Mouse (Mus musculus) gastrocnemius, adult 18-20 months (tissue): ENCODE data around the gene Dmap1. TPM values are rescaled to one million over a fixed set of nuclear protein-coding genes. Genes with fewer than 3 reads are reported as not detected.

Source experiments
- DNase-seq: peaks from one replicate; pipeline ENCODE4 v3.0.0; 2021; ENCODE audit warnings: low spot score
- long read RNA-seq, 2 experiments: library from polyadenylated mRNA; stranded (forward); transcript quantifications; one replicate each; pipeline ENCODE4 v2.0.0; 2021
- total RNA-seq, 2 experiments: library from RNA; stranded (reverse); gene quantifications; 2 replicates each; pipeline ENCODE4 v1.2.3; 2021

Dmap1 gene
- 10 to 100 TPM; 14.9 to 15.7 TPM for total RNA-seq
- long read RNA-seq, experiment 1, transcript Dmap1-201 (11 exons, 1,566 nt), result major isoform, 10 of 24 reads
- long read RNA-seq, experiment 1, partial matches to known transcripts, result 6 of 24 reads
- long read RNA-seq, experiment 1, other reads (novel, unspliced or antisense), result 7 of 24 reads
- long read RNA-seq, experiment 2, transcript Dmap1-201 (11 exons, 1,566 nt), result major isoform, 9 of 19 reads
- long read RNA-seq, experiment 2, partial matches to known transcripts, result 2 of 19 reads
- long read RNA-seq, experiment 2, other reads (novel, unspliced or antisense), result 8 of 19 reads

DNA sequence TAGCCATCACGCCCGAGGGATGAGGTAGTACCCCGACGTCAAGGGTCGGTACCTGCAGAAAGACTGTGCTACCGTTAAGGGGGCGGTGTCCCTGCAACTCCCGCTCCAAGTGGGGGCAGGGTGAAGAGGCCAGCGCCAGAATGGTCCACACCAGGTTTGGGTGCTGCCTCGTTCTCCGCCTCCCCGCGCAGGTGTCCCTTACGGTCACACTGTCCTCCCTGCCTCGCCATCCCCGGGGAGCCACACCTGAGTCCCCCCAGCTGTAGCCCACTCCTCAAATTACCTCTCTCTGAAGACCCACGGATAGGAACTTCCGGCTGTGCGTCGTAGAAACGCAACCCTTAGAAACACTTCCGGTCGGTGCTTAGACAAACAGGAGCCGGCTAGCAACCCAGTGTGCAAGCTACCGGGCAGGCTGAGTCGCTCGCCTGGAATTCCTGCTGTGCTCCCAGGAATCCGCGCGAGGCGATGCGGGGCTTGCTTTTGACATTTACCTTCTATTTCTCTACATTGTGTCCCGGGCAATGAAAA lies at the start of gene Dmap1:
Dmap1 (minus strand) TSS at position 343 of the 531 bp plus-strand sequence.
- DNase-seq, result peak; percentile 84

DNA sequence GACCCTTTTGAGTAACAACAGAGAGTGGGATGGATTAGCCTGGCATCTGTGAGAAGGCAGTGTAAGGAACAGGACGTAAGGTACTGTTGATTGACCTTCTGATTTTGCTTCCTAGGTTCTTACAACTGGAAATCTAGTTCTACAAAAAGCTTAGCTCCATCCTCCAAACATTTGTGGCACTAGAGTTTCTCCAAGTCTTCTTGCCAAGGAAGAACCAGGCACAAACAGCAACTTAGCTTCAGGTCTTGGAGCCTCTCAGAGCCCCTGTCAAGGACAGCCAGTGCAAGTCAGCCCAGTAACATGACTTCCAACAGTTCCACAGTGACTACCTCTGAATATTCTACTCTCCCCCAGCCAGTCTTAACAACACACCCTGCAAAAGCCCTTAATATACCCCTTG lies 42.0 kb upstream of the Dmap1 start, which contains the start of gene Gm12845:
Gm12845 (plus strand) TSS at position 301 of the 400 bp plus-strand sequence.
- DNase-seq, result no peak

DNA sequence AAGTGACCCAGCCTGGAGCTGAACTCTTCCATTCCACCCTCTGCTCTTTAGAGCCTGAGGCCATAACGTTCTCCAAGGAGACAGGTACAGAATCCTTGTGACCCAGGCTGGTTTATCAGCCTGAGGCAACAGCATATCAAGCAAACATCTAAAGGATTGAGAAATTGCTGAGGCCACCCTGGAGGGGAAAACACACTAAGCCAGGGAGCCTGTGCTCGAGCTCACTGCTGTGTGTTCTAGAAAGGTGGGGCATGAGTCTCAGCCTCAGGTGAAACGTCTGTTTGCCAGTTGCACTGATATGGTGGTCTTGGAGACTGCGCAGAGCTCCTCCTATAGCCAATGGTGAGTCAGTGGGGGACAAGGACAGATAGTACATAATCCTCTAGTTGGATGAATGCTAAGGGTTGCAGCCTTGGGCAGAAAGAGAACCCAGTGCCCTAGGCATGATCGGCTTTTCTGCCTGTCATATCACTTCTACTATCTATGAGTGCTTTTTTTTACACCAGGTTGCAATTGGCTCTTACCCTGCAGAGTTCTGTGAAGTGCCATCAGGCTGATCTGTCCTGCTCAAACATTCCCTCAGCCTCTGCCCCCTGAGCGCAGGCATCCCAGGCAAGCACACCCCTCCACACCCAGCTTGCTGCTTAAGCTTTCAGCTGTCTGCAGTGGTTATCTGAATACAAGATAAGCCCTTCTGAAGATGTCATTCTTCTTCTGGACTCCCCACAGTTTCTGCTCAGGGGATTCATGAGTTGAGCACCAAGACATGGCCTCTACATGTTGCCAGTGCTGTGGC lies 31.4 kb upstream of the Dmap1 start:
- no peak for DNase-seq

GRCm38 (mm10) chr4:117712314-117712713 lies 30.2 kb upstream of the Dmap1 start:
- no peak for DNase-seq

DNA sequence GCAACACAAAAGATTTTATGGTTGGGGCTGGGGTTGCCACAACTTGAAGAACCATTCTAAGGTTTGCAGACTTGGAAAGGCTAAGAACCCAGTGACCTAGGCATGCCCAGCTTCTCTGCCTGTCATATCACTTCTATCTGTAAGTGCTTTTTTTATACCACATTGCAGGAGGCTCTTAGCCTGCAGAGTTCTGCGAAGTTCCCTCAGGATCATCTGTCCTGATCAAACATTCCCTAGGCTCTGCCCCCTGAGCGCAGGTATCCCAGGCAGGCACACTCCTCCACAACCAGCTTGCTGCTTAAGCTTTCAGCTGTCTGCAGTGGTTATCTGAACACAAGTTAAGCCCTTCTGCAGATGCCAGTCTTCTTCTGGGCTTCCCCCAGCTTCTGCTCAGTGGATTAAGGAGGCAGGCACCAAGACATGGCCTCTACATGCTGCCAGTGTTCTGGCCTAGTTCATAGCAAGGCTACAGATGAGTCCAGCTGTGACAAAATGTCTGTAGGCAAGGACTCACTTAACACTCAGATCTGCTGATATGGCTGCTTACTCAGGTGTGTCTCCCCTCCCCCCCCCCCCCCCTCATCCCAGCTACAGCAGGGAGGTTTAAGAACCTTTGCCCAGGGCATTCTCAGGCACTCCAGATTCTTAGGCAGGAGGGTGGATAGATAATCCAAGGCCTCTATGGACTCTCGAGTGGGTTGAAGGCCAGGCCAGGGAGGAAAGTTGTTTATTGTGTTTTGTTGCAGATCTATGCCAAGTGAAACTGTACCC lies 26.9 kb upstream of the Dmap1 start:
- no peak for DNase-seq

DNA sequence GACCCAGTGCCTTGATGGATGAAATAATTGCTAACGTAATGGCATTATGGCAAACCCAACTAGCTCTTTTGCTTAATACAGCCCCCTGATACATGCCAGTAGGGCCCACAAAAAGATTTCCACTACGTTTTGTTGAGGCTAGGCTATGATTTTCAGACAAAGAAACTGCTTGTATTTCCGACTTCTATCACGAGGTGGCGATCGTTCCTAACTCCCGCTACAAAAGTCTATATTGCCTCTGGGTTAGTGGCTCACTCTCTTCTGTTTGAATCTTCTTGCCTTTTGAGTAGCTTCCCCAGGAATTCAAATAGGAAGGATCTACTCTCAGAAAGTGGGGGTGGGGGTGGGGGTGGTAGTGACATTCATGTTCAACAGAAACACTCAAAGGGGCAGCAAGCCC lies 23.3 kb upstream of the Dmap1 start:
- DNase-seq, result peak; percentile 7

GRCm38 (mm10) chr4:117686354-117686753 lies 4.3 kb upstream of the Dmap1 start:
- no peak for DNase-seq

GRCm38 (mm10) chr4:117683048-117683768 lies 1.1 kb upstream of the Dmap1 start:
- no peak for DNase-seq

DNA sequence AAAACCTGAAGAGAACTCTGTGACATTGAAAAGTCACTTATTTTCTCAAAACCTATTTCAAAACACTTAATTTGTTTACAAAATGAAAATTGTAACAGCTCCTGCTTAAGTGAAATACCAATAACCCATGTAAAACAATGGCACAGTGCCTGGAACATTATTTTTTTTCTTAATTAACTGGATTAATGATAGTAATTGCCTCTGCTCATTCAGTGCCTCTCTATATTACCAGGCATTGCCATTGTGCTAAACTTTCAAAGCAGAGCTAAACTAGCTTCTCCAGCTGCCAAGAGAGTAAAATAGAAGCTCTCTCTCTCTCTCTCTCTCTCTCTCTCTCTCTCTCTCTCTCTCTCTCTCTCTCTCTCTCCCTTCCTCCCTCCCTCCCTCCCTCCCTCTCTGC lies 390 bp upstream of the Dmap1 start:
- DNase-seq, result no peak

DNA sequence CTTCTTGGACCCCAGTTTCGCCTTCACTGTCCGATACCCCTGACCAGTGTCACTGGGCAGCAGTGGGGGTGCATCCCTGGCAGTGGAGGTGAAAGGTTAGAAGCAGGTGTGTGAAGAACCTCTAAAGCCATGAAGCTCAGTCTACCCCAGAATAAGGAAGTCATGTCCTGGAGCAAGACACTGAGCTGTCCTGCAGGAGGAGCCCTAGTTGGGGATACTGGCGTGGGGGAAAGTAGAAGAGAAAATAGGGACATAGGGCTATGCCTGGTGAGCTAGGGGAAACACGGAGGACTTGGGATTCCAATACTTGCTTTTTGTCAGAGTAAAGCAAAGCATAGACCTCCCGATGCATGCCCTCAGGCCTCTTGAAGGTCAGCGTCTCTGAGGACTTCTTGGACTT lies 1.1 kb downstream of the Dmap1 start:
- DNase-seq, result no peak

GRCm38 (mm10) chr4:117676903-117677302 lies 5.2 kb downstream of the Dmap1 start:
- DNase-seq, result peak; percentile 82

- DNase-seq, result no peak
Measured at GRCm38 (mm10) chr4:117673901-117674300, 8.2 kb downstream of the Dmap1 start.

- no peak for DNase-seq
Measured at GRCm38 (mm10) chr4:117672042-117672441, 10.0 kb downstream of the Dmap1 start.

DNA sequence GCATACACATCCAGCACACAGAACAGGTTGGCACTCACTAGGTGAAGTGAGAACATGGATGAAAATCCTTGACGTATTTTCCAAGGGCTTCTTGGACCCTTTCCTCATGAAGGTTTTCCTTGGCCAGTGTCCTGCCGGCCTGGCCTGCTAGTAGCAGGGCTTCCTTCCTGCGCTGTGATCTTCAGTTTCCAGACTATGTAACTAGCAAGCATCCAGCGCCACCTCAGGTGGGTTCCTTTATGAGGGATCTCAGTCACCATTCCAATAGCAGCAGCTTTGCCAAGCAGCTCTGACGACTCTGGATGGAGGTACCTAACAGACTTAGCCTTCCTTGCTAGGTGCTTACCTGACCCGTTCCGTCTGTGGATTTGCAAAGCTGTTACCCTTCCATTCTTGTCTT lies 12.2 kb downstream of the Dmap1 start:
- no peak for DNase-seq

DNA sequence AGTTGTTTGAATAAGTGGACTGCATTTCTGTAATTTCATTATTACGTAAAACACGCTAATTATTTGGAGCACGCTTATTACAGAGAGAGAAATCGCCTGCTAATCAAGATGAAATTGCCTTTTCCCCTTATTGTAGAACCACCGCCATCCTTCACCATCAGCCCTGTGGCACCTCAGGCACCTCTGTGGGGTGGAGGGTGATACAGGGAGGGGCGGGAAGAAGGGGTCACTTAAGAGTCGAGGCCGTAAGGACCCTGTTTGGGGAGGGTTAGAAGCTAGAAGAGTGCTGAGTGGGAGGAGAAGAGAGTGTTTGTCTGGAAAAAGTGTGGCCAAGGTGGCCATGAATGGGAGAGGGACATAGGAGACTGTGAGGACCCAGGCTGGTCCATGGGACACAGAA lies 16.0 kb downstream of the Dmap1 start:
- no peak for DNase-seq

DNA sequence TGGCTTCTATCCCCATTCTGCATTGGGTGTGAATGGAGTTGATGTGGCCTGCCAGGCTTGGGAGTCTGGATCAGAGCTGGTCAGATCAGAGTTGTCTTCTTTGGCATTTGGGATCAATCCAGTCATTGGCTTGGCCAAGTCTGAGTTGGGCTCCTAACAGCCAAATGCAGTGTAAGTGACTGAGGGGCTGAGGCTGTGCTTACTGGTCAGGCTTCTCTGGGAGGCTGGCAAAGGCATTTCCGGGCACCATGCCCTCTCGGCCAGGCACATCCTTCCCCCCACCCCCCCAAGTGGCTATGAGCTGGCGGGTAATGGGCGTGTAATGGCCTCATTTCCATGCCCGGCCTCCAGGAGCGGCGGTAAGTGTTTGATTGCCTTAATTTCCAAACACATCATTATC lies 16.5 kb downstream of the Dmap1 start:
- peak; percentile 72 for DNase-seq

GRCm38 (mm10) chr4:117664411-117665137 lies 17.5 kb downstream of the Dmap1 start:
- DNase-seq, result no peak

- no peak for DNase-seq
Measured at GRCm38 (mm10) chr4:117660001-117660400, 22.1 kb downstream of the Dmap1 start.

DNA sequence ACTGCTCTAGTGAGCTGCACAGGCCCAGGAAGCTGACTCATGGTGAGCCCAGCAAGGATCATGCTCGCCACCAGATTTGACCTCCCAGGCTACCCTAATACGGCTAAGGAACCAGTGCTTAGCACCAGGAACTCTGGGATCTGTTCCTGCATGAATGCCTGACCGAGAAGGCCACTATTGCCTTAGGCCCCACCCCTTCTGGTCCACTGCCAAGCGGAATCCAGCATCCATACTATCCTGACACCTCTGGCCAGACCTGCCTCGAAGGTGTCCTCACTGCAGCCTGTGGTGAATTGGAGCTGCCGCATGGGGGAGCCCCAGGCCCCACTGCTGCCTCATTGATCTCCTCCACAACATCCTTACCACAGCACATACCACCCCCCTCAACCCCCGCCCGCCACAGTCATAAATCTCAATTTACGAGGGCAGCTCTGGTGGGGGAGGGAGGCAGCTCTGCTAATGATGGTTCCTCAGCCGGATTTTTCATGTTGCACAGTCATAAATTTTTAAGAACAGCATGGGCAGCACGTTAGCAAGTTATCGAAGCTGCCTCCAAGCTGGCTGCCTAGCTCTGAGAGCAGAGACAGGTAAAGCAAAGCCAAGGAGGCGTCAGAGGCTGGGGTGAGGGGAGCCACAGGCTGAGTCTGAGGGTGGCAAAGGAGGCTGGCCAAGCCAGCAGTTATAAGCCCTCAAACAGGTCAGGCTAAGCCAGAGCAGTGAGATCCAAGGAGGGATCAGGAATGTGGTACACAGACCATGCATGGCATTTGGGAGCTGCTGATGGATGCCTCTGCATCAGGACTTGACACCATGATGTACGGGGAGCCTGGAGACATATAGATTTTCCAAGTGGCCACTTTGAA lies 23.3 kb downstream of the Dmap1 start:
- DNase-seq, result no peak
